Mouse (Mus musculus) forebrain, embryonic 14.5 days (tissue): ENCODE data around the gene 4930563M21Rik. TPM values are rescaled to one million over a fixed set of nuclear protein-coding genes. Genes with fewer than 3 reads are reported as not detected.

Source experiments
- polyA plus RNA-seq: library from polyadenylated mRNA; unstranded; fragments of >200 nt; fragmentation: Nextera tagmentation; extraction: Ambion mirVana; gene quantifications from 2 replicates; pipeline ENCODE4 v1.2.1, GENCODE M21; 2014

The 4930563M21Rik gene
- polyA plus RNA-seq, 1 experiment from 2014 or later, result not detected

Other genes with a start within 250 kb of the 4930563M21Rik start
- gene Scaper, start 72.4 kb downstream of the 4930563M21Rik start, polyA plus RNA-seq, result 27.6 and 33.5 TPM in 2 replicates
- 327 and 330 TPM in 2 replicates for gene Rcn2, start 31.3 kb upstream of the 4930563M21Rik start, polyA plus RNA-seq
- 0.20 and 0.41 TPM in 2 replicates for gene Pstpip1, start 79.4 kb upstream of the 4930563M21Rik start, polyA plus RNA-seq
- 545 and 577 TPM in 2 replicates for gene Tspan3, start 154.9 kb upstream of the 4930563M21Rik start, polyA plus RNA-seq